Mouse (Mus musculus) lung, adult 2 months (tissue): ENCODE measurements around the gene Tm9sf2.

Experiments used
- CTCF ChIP-seq: fragments of 200-500 bp; IDR thresholded peaks from 2 replicates; pipeline ENCODE4 v1.5.1; 2011; ENCODE audit warnings: mild to moderate bottlenecking, low read length, control low read depth; ENCODE audit not compliant: insufficient read depth
- POLR2A ChIP-seq: fragments of 200-500 bp; IDR thresholded peaks from 2 replicates; pipeline ENCODE4 v1.6.1; 2011; ENCODE audit warnings: low read depth, mild to moderate bottlenecking, control low read depth, low read length, borderline replicate concordance; ENCODE audit errors: extremely low read depth

DNA sequence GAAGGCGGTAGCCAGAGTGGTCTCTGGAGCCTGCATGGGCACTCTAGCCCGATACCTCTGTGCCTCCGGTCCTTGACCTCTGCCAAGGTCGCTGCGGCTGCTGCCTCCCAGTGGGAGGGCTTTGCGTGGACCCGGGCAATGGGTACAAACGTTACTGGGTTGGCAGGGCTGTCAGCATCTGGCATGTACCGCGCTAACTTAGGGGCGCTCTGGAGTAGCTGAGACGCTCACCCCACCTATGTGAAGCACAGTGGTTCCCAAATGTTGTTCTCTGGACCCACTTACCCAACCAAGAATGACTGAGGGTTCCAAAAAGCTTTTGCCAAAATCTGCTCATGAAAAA lies 74.9 kb downstream of the Tm9sf2 start:
- TF ChIP-seq CTCF (no peak), POLR2A (no peak)
